Mouse (Mus musculus): ENCODE results near the gene Clip2.

Gene Clip2

GRCm38 (mm10) chr5:134565696-134566095 is 13.5 kb upstream of the Clip2 start:
- DNase-seq (ENCODE audit: low read depth, low spot score), result no peak

- DNase-seq (ENCODE audit: low read depth, low spot score), result no peak
Measured at GRCm38 (mm10) chr5:134564272-134564671, 12.0 kb upstream of the Clip2 start.

- DNase-seq (ENCODE audit: low read depth, low spot score), result no peak
Measured at GRCm38 (mm10) chr5:134560450-134561171, 8.4 kb upstream of the Clip2 start.

GRCm38 (mm10) chr5:134560071-134560449 is 7.8 kb upstream of the Clip2 start, which contains the start of gene Syna:
Gene Syna, minus strand, starts transcription at chr5:134560171.
- DNase-seq (ENCODE audit: low read depth, low spot score), result no peak

GRCm38 (mm10) chr5:134555463-134556164 is 3.4 kb upstream of the Clip2 start:
- no peak for DNase-seq (ENCODE audit: low read depth, low spot score)

- DNase-seq (ENCODE audit: low read depth, low spot score), result no peak
Measured at GRCm38 (mm10) chr5:134553951-134554546, 1.8 kb upstream of the Clip2 start.

- DNase-seq (ENCODE audit: low read depth, low spot score), result no peak
Measured at GRCm38 (mm10) chr5:134551233-134552109, 763 bp downstream of the Clip2 start.

GRCm38 (mm10) chr5:134550836-134551232 is 1.4 kb downstream of the Clip2 start:
- DNase-seq (ENCODE audit: low read depth, low spot score), result no peak

GRCm38 (mm10) chr5:134549640-134550168 is 2.5 kb downstream of the Clip2 start:
- no peak for DNase-seq (ENCODE audit: low read depth, low spot score)

- DNase-seq (ENCODE audit: low read depth, low spot score), result no peak
Measured at GRCm38 (mm10) chr5:134548306-134548705, 3.9 kb downstream of the Clip2 start.

GRCm38 (mm10) chr5:134546790-134547189 is 5.4 kb downstream of the Clip2 start:
- no peak for DNase-seq (ENCODE audit: low read depth, low spot score)

- DNase-seq (ENCODE audit: low read depth, low spot score), result no peak
Measured at GRCm38 (mm10) chr5:134545242-134545629, 7.0 kb downstream of the Clip2 start.

- DNase-seq (ENCODE audit: low read depth, low spot score), result no peak
Measured at GRCm38 (mm10) chr5:134544516-134545241, 7.6 kb downstream of the Clip2 start.

GRCm38 (mm10) chr5:134541640-134542039 is 10.6 kb downstream of the Clip2 start:
- DNase-seq (ENCODE audit: low read depth, low spot score), result no peak

GRCm38 (mm10) chr5:134540881-134541280 is 11.4 kb downstream of the Clip2 start:
- no peak for DNase-seq (ENCODE audit: low read depth, low spot score)

- DNase-seq (ENCODE audit: low read depth, low spot score), result no peak
Measured at GRCm38 (mm10) chr5:134539891-134540290, 12.3 kb downstream of the Clip2 start.

GRCm38 (mm10) chr5:134536036-134536435 is 16.2 kb downstream of the Clip2 start:
- no peak for DNase-seq (ENCODE audit: low read depth, low spot score)

GRCm38 (mm10) chr5:134532417-134532816 is 19.8 kb downstream of the Clip2 start:
- no peak for DNase-seq (ENCODE audit: low read depth, low spot score)

GRCm38 (mm10) chr5:134531585-134531984 is 20.6 kb downstream of the Clip2 start:
- DNase-seq (ENCODE audit: low read depth, low spot score), result no peak

GRCm38 (mm10) chr5:134530830-134531229 is 21.4 kb downstream of the Clip2 start:
- DNase-seq (ENCODE audit: low read depth, low spot score), result no peak

- no peak for DNase-seq (ENCODE audit: low read depth, low spot score)
Measured at GRCm38 (mm10) chr5:134528488-134528887, 23.7 kb downstream of the Clip2 start.
